Mouse (Mus musculus) G1E (cell line): Measurements from ENCODE around the gene Tmprss4.

Source experiments
- CTCF ChIP-seq: IDR thresholded peaks from 2 replicates; pipeline ENCODE4 v1.5.1; 2012; ENCODE audit warnings: low read depth, low read length, inconsistent platforms, mixed read lengths
- GATA1 ChIP-seq: IDR thresholded peaks from 2 replicates; pipeline ENCODE4 v1.6.1; 2012; ENCODE audit warnings: borderline replicate concordance, low read length, inconsistent platforms, mixed read lengths
- POLR2AphosphoS5 ChIP-seq: IDR thresholded peaks from 2 replicates; pipeline ENCODE4 v1.6.1; 2012; ENCODE audit warnings: low read depth, low read length, inconsistent platforms; ENCODE audit not compliant: insufficient replicate concordance
- TAL1 ChIP-seq: conservative IDR thresholded peaks from 2 replicates; pipeline ENCODE4 v1.6.1; 2012; ENCODE audit warnings: low read depth, low read length, inconsistent platforms, mixed read lengths

- TF ChIP-seq CTCF (no peak), POLR2AphosphoS5 (no peak), GATA1 (no peak), TAL1 (no peak)
These were observed 43.6 kb upstream of the Tmprss4 start for GRCm38 (mm10) chr9:45247536-45247935.
